Mouse (Mus musculus) heart, adult 2 months (tissue): ENCODE measurements at regions not wholly inside any gene's neighbourhood (a gene's known extent, or its start where the extent isn't known, plus 50 kb on each side); places are given as distances from the start of the nearest gene placed in this dataset.

Source experiments
- DNase-seq, 2 experiments: peaks; one replicate each; pipeline ENCODE4 v3.0.0; 2021
- H3K27ac ChIP-seq: fragments of 200-600 bp; 2 replicates; pipeline ENCODE4 v1.8.1; 2022
- H3K27me3 ChIP-seq: fragments of 200-500 bp; 2 replicates; pipeline ENCODE4 v1.6.1; 2012; ENCODE audit warnings: mild to moderate bottlenecking, low read length, inconsistent platforms, mixed read lengths; ENCODE audit not compliant: control insufficient read depth, insufficient read depth
- H3K36me3 ChIP-seq: fragments of 200-500 bp; 2 replicates; pipeline ENCODE4 v1.6.1; 2012; ENCODE audit warnings: low read length, inconsistent platforms; ENCODE audit not compliant: control insufficient read depth, insufficient read depth
- H3K4me1 ChIP-seq: fragments of 200-500 bp; 2 replicates; pipeline ENCODE4 v1.6.1; 2011; ENCODE audit warnings: low read length; ENCODE audit not compliant: control insufficient read depth, insufficient read depth
- H3K4me3 ChIP-seq: fragments of 200-600 bp; 2 replicates; pipeline ENCODE4 v1.8.1; 2022
- H3K79me2 ChIP-seq: fragments of 200-500 bp; replicated peaks from 2 replicates; pipeline ENCODE4 v1.6.1; 2012; ENCODE audit warnings: mild to moderate bottlenecking, inconsistent platforms, low read length, moderate library complexity, mixed read lengths; ENCODE audit not compliant: control insufficient read depth, insufficient read depth
- H3K9ac ChIP-seq: fragments of 200-500 bp; 2 replicates; pipeline ENCODE4 v1.6.1; 2012; ENCODE audit warnings: low read depth, mild to moderate bottlenecking, control low read depth, inconsistent platforms, low read length, mixed read lengths
- CTCF ChIP-seq: fragments of 200-600 bp; IDR thresholded peaks from 2 replicates; pipeline ENCODE4 v1.8.1; 2022; ENCODE audit warnings: antibody characterized with exemption, mild to moderate bottlenecking, moderate library complexity
- EP300 ChIP-seq: fragments of 200-500 bp; IDR thresholded peaks from 2 replicates; pipeline ENCODE4 v1.6.1; 2011; ENCODE audit warnings: low read depth, low read length, control low read depth; ENCODE audit not compliant: insufficient read depth
- POLR2A ChIP-seq: fragments of 200-500 bp; IDR thresholded peaks from 2 replicates; pipeline ENCODE4 v1.6.1; 2011; ENCODE audit warnings: mild to moderate bottlenecking, low read depth, low read length, control low read depth; ENCODE audit not compliant: insufficient read depth
- WGBS: fragments of 180-500 bp; shearing (Covaris S2); methylation state at CpG from one replicate; pipeline ENCODE4 v1.1.7; 2018; 5-methylcytosine and 5-hydroxymethylcytosine counted together
- intact Hi-C: fragments of 180-260 bp; cut with DNase I; formaldehyde crosslinking; loops from one replicate; pipeline ENCODE4 v1.15.1; 2025

DNA sequence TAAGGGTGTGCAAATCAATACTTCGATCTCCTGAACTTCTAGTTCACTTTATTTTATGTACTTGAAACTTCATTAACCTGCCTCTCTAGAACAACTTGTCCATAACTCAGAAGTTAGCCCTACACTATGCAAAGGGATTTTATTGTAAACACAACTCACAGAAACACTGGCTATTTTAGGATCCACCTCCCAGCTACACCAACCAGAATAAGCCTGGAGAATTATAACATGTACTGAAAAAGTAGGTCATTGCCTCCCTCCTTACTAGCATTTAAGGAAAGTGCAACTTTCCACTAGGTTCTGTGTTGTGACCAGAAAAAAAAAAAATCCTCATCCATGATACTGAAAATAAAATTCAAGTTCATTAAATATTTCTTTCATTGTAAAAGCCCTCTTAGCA is 382.0 kb upstream of the Sptlc3 start:
- WGBS: 68% methylated on average over 1 of the region's 1 CpGs
- TF ChIP-seq CTCF (no peak), POLR2A (no peak), EP300 (no peak)
- H3K27ac ChIP-seq: no peak overlapping the region
- DNase-seq: no peak
- no peaks in the 10 kb centered on the region for H3K4me1 ChIP-seq
- H3K9ac ChIP-seq: no peak overlapping the region
- H3K27me3 ChIP-seq: no peaks in the 10 kb centered on the region
- H3K4me3 ChIP-seq: no peak overlapping the region
- H3K36me3 ChIP-seq: no peaks in the 10 kb centered on the region
- no peaks in the 10 kb centered on the region for H3K79me2 ChIP-seq
- intact Hi-C loops: no loop called here

DNA sequence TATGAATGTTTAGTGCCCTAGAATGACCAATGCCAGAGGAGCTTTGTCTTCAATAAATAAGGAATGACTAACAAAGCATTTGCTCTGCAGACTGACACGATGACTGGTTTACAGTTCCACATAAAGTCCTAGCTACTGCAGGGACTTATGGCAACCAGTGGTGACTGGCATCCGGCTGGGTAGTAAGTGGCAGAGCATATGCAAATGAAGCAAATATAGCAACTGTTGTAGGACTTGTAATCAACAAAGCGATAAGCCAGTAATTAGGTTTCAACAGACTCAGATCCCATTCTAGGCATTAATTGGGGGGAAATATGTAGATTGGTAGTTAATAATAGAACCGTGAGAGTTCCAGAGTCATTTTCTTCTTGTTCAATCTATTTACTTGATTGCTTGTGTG is 379.2 kb upstream of the Sptlc3 start:
- TF ChIP-seq CTCF: no peak
- no peak for TF ChIP-seq POLR2A
- TF ChIP-seq EP300: no peak
- Histone ChIP-seq H3K27me3 (no peaks in the 10 kb centered on the region), H3K9ac (no peak overlapping the region), H3K27ac (no peak overlapping the region), H3K4me3 (no peak overlapping the region), H3K36me3 (no peaks in the 10 kb centered on the region), H3K4me1 (no peaks in the 10 kb centered on the region), H3K79me2 (no peaks in the 10 kb centered on the region)
- DNase-seq: no peak
- intact Hi-C loops: no loop called here
- 85% methylated on average over 4 of the region's 4 CpGs for WGBS

DNA sequence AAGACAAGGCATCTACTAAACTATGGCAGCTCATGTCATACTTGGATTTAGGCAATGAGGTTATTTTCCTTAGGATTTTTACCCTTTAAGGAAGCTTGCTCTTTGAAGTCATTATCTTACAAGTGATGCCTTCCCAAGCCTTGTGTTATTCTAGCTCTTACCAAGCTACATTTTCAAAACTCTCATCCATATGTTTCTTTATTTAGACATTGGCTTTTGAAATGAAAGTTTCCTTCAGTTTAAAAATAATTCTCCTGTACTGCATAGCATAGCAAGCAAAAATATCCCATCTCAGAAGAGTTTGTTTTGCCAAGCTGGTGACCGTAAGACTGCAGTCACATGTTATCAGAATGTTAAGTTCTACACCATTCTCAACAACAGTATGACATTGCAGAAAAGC is 372.8 kb upstream of the Sptlc3 start:
- Histone ChIP-seq H3K27ac (no peak overlapping the region), H3K79me2 (no peaks in the 10 kb centered on the region), H3K4me3 (no peak overlapping the region), H3K4me1 (no peaks in the 10 kb centered on the region), H3K27me3 (no peaks in the 10 kb centered on the region), H3K36me3 (no peaks in the 10 kb centered on the region), H3K9ac (no peak overlapping the region)
- WGBS: 69% methylated on average over 1 of the region's 1 CpGs
- no peak for DNase-seq
- intact Hi-C loops: no loop called here
- no peak for TF ChIP-seq POLR2A
- TF ChIP-seq EP300: no peak
- no peak for TF ChIP-seq CTCF

DNA sequence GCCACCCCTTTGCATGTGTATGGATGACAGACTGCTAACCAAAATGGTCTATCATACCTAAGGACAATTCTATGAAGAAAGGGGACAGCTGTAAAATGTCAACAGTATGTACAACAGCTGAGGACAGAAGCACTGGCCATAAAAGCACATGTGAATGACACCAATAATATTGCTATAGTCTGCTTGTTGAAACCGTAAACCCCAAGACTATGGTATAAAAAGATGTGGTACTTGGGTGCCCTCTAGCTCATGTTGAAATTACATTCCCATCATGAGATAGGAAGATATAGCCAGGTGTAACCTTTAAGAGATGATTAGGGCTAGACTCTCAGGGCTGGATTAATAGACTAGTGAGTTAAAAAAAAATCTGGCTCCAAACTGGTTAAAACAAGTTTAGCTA is 361.6 kb upstream of the Sptlc3 start:
- Histone ChIP-seq H3K4me1 (no peaks in the 10 kb centered on the region), H3K36me3 (no peaks in the 10 kb centered on the region), H3K27ac (no peak overlapping the region), H3K79me2 (no peaks in the 10 kb centered on the region), H3K27me3 (no peaks in the 10 kb centered on the region), H3K4me3 (no peak overlapping the region), H3K9ac (no peak overlapping the region)
- no peak for TF ChIP-seq CTCF
- TF ChIP-seq EP300: no peak
- TF ChIP-seq POLR2A: no peak
- 40% methylated on average over 1 of the region's 1 CpGs for WGBS
- intact Hi-C loops: no loop called here
- no peak for DNase-seq

DNA sequence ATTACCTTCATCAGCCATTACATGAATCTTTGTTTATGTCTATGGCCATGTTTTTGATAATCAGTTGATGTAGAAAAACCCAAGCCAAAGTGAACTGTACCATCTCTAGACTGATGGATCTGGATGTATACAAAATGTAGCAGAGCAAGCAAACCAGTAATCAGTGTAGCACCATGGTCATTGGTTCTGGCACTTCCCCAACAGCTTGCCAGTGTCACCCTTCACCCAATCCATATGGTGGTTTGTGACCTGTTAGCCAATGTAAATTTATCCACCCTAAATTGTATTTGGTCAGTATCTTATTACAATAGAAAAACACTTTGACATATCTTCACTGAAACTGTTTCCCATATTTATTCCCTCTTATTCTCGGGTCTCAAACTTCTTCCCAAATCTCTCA is 346.7 kb upstream of the Sptlc3 start:
- TF ChIP-seq POLR2A (no peak), CTCF (no peak), EP300 (no peak)
- Histone ChIP-seq H3K27ac (no peak overlapping the region), H3K36me3 (no peaks in the 10 kb centered on the region), H3K4me1 (no peaks in the 10 kb centered on the region), H3K4me3 (no peak overlapping the region), H3K79me2 (no peaks in the 10 kb centered on the region), H3K9ac (no peak overlapping the region), H3K27me3 (no peaks in the 10 kb centered on the region)
- intact Hi-C loops: no loop called here
- no peak for DNase-seq
- WGBS: 40% methylated on average over 1 of the region's 1 CpGs

DNA sequence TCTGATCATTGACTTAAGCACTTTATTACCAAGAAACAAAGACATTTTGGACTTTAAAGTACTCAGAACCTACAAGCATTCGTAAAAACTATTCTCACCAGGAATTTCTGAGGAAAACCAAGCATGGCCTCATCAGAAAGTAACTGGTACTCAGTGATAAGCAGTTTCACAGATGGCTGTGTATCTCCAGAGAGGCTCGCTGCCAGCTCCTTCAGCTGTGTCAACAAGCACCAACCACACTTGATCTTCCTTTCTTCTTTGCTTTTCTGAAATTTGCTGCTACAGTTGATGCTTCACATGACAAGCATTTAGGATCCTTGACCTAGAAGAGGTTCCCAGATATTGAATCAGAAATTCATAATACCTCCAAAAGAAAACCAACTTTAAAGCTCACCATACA is 314.1 kb upstream of the Sptlc3 start:
- no peak overlapping the region for H3K27ac ChIP-seq
- H3K4me1 ChIP-seq: no peaks in the 10 kb centered on the region
- TF ChIP-seq EP300 (no peak), CTCF (no peak), POLR2A (no peak)
- no peak overlapping the region for H3K4me3 ChIP-seq
- no peaks in the 10 kb centered on the region for H3K36me3 ChIP-seq
- no peaks in the 10 kb centered on the region for H3K79me2 ChIP-seq
- H3K27me3 ChIP-seq: no peaks in the 10 kb centered on the region
- no peak for DNase-seq
- H3K9ac ChIP-seq: no peak overlapping the region
- WGBS: 45% methylated on average over 2 of the region's 2 CpGs
- intact Hi-C loops: no loop called here
